Mouse (Mus musculus) cerebellum, postnatal 4 days (tissue): ENCODE data around the gene Ezr.
"Not testable (repeated sequence)": the region's sequence is repeated elsewhere in the genome, so short reads cannot be mapped to it uniquely, and the experiment has no call there.

Experiments used
- DNase-seq, 2 experiments: peaks; one replicate each; pipeline ENCODE4 v3.0.0; 2022; ENCODE audit warnings: low spot score in 2 of 2, mixed read lengths in 1 of 2

Ezr gene

DNA sequence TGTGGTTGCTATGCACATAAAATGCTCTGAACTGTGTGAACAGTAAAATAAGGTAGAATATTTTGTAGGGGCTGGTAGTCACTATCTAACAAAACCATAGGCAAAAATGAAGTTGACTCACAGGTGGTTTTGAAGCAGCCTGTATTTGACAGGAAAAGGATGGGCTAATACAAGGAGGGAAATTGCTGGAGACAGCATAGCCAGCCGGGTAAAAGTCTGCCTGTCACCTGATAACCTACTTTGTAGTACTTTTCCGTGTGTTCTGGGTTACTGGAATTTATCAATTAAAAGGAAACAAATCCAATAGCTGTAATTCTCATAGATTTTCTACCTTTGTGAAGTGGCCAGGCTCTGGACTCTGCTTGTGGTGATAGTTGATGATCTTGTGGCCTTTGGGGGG lies 69.1 kb downstream of the Ezr start:
- DNase-seq = not testable (repeated sequence)

- DNase-seq = not testable (repeated sequence)
Measured at GRCm38 (mm10) chr17:6708194-6708593, 74.4 kb downstream of the Ezr start.

DNA sequence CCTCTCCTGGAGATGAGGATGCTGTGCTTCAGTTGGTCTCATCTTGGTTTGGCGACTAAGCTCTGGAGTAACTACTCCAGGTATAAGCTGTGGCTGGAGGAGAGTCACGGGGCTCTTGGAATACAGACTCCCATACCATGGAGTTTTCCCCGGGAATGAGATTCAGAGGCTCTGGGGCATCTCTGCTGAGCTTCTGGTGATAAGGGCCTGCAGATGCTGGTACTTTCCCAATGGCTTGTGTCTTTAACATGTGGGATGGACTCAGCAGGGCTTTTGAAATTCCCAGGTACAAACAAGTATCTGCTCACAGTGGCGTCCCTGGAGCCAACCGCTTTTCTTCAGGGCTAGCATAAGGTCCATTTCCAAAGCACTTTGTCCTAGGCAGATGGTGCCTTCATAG lies 75.2 kb downstream of the Ezr start:
- DNase-seq = not testable (repeated sequence)

GRCm38 (mm10) chr17:6706448-6706847 lies 76.1 kb downstream of the Ezr start:
- DNase-seq = not testable (repeated sequence)

- not testable (repeated sequence) for DNase-seq
Measured at GRCm38 (mm10) chr17:6703381-6704270, 79.0 kb downstream of the Ezr start.

DNA sequence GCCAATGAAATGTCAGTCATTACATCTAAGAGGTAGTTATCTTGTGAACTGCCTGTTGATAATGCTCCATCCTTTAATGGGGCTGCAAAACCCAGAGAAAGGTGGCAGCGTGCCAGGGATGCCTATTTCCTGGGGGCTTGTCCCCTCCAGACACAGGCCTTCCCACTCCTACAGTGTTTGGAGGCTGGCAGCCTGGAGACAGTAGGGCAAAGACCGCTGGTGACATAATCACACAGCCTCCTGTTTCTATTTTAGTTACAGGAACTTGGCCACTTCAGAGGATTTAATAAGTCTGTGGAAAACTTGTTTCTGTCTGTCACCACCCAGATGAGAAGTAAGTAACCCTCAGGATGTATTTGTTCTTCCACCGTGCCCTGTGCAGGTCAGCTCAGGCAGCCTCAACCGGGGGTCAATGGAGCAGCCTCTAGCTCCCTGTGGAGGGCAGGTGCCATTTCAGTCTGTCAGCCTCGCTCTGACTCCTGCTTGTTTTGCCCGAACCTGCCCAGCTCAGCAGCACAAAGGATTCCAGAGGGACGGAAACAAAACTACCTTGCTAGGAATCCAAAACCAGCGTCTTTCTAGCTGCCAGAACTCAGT lies 79.9 kb downstream of the Ezr start:
- not testable (repeated sequence) for DNase-seq

- DNase-seq = not testable (repeated sequence)
Measured at GRCm38 (mm10) chr17:6700077-6700476, 82.5 kb downstream of the Ezr start.

- DNase-seq = not testable (repeated sequence)
Measured at GRCm38 (mm10) chr17:6699502-6699901, 83.1 kb downstream of the Ezr start.

GRCm38 (mm10) chr17:6697224-6697775 lies 85.3 kb downstream of the Ezr start:
- peak in 1 of 2 experiments; percentile 63 for DNase-seq

DNA sequence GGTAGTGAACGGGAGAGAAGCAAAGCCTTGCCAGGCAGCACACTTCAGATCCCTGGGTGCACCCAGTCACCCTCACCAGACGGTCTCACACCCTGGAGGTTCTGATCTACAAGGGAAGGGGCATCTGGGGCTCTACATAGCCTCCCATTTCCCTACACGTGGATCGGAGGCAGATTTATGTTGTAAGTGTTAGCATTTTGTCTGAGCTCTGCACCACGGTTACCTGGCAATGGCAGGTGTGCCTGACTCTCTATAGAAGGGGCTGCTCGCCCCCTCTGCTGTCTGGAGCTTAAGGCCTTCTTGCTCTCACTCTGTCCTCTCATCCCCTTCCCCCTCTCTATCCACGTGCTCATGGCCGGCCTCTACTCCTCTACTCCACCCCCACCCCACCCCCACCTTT lies 86.1 kb downstream of the Ezr start:
- DNase-seq = not testable (repeated sequence)

DNA sequence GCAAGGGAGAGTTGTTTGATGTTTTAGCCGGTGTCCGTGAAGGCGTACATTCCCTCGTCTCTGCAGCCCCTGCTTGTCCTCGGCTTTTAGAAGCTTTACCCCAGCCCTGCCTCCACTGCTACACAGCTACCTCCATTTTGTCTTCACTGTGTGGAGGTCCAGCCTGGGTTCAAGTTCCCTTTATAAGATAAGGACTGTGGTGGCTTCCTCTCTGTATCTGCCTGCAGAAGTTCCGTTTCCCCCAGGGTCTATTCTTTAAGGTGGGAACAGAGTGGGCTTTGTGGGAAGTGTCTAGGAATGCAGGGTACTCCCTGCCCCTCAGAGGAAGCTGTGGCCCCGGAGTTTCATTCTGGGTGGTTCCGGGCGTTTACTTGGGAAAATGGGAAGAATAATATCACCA lies 86.9 kb downstream of the Ezr start:
- not testable (repeated sequence) for DNase-seq

GRCm38 (mm10) chr17:6691596-6691995 lies 91.0 kb downstream of the Ezr start:
- DNase-seq = peak; percentile 97 to 98

DNA sequence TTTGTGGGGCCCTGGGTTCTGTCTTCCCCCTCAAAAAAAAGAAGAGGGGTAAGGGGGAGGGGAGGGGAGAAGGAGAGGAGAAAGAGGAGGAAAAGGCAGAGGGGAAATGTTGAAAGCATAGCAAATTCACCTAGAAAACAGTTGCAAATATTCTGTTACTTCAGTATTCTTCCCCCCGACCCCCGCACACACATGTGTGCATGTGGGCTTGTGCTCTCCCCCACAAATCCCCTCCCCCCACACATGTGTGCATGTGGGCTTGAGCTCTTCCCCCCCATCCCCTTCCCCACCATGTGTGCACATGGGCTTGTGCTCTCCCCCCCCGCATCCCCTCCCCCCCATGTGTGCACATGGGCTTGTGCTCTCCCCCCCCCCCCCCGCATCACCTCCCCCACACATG lies 93.2 kb downstream of the Ezr start:
- DNase-seq = not testable (repeated sequence)
